Mouse (Mus musculus) right cerebral cortex, postnatal 36 days (tissue): ENCODE measurements around the gene Cux1.
"Not testable (repeated sequence)": the region's sequence is repeated elsewhere in the genome, so short reads cannot be mapped to it uniquely, and the experiment has no call there.

ENCODE experiments used
- DNase-seq, 2 experiments: peaks; one replicate each; pipeline ENCODE4 v3.0.0; 2022; ENCODE audit warnings: low spot score in 2 of 2, mixed read lengths in 1 of 2

Gene Cux1

DNA sequence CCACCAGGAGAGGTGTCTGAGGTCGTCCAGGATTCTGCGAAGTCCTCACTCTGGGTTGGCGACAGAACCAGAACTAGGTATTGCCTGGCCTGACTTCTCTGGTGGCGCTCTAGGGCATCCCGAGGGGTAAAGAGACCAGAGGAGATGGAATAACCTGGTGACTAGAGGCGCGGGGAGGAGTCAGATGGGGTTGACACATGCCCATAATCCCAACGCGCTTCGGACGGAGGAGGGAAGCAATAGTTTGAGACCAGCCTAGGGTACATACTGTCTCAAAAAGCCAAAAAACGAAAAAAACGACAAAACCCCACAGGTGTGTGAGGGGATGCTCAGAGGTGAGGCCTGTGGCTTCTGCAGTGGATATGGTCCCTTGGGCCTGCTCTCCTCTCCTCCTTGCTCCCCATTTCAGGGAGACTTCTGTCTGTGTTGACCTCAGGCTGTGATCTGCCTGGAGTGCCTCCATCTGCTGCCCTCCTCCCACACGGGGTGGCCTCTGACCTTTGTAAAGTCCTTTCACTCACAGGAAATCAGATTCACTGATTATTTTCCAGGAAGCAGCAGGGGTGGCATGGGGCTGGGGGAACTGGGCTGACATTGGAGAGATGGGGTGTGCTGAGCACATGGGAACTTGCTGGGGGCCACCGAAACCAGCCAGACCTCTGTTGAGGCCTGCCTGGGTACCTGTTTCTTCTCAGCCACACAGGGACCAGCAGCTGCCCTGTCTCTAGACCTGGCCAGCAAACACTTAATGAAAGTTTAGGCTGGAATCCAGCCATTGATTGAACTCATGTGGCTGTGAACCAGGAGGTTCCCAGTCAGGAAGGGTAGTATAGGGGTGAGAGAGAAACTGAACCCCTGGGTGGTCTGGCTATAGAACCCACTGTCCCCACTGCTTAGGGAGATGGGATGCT lies 321.5 kb downstream of the Cux1 start:
- no peak for DNase-seq

DNA sequence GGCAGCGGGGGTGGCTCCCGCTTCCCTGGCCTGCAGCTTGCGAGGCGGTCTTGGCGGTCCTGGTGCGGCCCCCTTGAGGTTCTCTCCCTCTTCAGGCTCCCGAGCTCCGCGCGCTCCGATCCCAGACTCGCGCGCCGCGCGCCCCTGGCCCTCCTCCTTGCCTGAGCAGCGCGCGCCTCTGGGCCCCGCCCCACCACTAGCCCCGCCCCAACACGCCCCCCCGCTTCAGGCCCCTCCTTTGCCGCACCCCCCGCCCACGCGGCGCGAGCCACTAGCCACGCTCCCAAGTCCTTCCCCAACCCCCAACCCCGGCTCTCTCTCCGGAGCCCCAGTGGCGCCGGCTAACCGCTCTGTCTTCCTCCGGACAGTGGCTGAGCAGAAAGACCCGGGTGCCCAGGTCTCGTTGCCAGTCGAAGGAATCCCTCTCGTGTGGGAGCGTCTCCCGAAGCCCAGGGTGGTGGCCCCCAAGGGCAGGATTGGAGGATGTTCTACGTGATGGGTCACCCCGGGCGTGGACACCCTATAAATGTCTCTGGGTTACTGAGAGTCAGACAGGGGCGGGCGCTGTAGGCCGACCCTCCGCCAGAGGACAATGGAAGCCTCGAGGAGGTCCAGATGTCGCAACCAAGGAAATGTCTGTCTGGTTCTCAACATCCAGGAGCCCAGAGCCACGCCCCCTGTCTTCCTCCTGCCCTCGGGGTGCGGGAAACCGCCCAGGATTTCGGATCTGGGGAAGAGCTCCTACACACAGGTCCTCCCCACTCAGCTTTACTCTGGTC lies 322.3 kb downstream of the Cux1 start:
- DNase-seq, result peak; percentile 80 to 82

DNA sequence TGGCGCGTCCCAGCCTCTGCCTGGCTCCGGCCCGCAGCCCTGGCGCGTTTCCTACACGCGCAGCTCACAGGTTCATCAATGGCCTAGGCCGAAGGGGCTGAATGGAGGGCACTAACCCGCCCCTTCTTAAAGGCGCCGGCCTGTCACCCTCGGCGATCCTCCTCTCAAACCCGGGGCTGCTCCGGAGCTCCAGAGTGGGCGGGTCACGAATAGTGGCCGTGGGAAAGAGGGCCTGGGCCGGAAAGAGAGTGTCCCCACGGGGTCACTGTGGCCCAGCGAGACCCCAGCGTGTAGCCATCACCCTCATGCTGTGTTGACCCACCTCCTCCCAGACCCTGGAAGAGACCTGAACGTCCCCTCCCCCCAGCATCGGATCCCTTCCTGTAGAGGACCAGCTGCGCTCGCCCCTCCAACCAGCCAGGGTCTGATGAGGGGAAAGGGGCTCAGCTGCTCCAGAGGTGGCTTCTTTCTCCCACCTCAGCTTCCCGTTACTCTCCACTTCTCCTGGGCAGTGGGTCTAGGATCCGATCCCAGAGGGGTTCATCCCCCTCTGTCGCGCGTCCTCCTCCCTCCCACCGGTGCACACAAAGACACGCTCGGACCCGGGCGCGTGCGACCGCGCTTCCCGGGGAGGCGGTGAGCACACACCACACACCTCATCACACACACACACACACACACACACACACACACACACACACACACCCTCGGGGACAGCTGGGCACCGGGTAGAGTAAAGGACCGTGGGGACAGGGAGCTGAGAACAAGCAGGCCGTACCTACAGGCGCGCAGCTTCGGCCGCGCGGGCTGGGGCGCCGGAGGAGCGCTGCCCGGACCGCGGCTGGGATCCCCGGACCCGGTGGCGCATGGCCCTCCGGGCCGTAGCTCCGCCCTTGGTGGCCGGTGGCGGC lies 323.2 kb downstream of the Cux1 start:
- no peak for DNase-seq

DNA sequence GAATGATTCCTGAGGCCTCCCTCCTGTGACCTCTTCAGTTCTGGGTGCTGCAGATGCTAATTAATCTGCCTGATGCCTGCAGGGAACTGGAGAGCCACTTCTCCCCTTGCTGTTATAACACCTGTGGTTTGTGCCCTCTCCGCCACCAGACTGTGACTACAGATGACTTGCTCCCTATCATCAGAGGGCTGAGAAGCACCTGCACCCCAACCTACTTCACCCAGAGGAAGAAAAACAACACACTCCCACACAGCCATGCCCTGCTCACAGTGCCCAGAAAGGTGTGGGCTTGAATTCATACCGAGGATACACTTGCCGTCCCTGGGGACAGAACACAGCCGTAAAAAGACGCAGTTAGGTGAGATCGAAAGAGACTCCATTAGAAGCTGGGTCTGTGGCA lies 326.1 kb downstream of the Cux1 start:
- DNase-seq, result no peak

DNA sequence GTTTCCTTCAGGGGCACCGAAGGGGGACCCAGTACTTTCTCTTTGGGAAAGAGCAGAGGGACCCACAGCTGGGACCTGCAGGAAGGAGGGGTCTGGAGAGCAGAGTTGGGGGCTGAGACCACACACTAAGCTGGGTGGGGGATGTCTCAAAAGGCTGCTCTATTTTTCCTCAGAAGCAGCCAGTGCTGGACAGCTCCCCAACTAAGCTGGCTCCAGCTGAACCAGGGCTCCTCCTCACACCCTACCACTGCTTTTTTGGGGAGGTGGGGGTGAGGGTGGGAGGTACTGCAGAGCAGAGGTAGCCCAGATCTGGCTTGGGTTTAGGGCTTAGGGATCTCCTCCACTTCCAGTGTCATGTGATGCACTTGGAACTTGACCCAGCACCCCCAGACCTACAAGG lies 326.9 kb downstream of the Cux1 start:
- DNase-seq, result no peak

DNA sequence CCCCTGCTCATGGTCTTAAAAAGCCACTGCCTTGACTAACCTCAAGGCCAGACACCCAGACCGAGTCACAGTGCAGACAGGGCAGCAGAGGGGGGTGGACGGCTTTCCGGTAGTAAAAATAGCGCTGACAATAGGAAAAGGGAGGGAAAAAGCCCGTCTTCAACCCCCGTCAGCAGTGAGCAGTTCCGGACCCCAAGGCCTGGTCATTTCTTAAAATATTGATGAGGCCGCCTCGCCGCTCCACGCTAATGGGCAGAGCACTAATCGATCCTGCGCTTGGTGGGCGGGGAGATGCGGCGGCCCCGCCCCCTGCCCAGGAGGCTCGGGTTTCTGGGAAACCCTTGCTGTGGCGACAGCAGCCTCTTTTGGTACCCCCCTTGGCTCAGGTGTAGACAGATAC lies 329.7 kb downstream of the Cux1 start:
- no peak for DNase-seq

DNA sequence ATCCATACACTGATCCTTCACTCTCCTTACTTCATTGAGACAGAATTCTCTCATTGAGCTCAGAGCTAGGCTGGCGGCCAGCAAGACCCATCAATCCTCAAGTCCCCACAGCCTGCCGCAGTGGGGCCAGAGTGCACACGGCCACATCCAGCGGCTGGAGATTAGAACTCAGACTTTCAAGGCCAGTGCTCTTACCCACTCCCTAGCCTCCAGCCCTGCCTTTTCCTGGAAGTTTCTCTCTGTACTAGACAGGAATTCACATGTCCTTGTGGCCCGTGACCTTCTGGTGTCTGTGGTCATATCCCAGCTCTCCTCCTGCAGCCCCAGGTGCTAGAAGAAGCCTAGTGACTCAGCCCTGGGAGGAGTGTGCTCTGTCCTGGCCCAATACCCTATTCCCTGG lies 330.7 kb downstream of the Cux1 start:
- no peak for DNase-seq

DNA sequence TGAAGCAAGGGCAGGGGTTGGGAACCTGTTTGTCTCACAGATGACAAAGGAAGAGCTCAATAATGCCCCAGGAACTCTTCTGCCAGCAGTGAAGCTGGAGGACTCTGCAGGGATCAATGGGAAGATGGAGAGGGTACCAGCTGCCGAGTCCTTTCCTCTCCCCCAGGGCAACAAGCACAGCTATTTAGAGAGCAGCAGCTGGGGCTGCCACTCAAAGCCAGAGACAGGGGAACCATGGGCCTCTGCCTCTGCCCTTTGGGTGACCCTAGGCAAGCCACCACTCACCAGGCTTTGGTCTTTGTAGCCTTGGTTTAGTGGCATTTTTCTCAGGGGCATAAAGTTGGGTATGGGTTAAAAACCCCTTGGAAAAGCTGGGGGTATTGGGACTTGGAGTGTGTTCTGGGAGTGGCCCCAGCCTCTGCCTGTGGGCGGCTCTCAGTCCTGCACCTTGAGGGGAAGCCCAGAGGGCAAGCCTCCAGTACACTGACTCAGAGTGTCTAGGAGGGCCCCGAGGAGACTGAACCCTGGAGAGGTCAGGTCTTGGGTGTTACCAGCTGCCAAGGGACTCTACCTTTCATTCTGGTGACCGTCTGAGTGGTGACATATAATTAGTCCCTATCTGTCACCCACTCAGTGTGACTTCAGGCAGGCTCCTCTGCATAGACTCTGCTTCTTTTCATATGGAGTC lies 336.8 kb downstream of the Cux1 start:
- no peak for DNase-seq

DNA sequence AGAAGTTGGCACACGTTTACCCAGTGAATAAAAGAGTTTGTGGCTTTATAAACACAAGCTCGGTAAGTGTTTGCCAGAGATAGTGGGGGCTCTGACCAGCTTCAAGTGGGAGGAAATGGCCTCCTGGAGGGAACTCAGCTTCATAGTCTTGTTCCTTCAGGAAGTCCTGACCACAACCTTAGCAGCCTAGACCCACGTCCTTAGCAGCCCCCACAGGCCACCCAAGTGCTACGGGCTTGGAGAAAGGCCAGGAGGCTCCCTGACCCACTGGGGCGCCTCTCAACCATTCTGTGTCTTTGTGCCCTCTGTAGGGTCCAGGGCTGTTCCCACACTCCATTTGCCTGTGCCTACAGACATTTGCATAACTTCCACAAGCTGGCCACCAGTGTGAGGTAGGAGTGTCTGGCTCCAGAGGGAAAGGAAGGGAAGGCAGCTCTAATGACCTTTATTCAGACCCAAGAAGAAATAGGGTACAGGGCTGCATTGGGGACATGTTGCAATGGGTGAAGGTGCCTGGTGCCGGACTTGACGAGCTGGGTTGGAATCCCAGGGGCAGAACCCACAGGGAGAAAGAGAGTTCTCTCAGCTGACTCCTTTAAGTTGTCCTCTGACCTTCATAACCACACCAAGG lies 340.9 kb downstream of the Cux1 start:
- no peak for DNase-seq

DNA sequence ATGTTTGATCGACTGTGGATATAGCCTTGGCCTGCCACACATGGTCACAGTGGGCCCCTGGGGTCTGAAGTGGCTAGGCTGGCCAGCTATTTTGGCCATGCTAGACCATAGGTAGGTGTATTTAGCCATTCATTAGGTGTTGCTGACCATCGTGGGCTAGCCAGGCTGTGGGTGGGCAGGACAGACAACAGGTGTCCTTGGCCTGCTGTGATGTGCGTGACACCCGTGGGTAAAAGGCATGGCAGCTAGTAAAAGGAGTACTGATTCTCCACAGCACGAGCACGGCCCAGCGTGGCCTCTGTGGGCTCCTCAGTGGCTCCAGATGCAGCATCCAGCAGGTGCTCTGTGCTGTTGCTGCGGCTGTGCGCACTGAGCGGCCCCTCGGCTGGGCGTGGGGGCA lies 348.7 kb downstream of the Cux1 start:
- no peak for DNase-seq

DNA sequence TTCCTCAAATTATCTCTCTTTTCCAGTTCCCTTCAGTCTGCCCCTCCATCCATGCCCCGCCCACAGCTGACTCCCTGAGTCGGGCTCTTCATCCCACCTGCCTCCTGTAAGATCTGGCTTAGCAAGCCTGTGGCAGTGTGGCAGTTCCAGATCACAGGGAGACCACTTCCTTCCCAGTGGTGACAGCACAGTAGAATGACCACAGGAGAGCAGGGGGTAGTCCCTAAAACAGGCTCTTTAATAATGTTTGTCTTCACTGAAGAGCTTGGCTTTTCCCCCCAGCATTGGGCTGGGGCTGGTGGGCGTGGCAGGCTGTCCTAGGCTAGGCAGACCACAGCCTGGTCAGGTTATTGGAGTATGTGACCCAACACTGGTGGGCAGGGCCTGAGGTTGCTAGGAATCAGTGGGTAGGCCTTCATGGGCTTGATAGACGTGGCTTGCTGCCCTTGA lies 349.3 kb downstream of the Cux1 start:
- no peak for DNase-seq

DNA sequence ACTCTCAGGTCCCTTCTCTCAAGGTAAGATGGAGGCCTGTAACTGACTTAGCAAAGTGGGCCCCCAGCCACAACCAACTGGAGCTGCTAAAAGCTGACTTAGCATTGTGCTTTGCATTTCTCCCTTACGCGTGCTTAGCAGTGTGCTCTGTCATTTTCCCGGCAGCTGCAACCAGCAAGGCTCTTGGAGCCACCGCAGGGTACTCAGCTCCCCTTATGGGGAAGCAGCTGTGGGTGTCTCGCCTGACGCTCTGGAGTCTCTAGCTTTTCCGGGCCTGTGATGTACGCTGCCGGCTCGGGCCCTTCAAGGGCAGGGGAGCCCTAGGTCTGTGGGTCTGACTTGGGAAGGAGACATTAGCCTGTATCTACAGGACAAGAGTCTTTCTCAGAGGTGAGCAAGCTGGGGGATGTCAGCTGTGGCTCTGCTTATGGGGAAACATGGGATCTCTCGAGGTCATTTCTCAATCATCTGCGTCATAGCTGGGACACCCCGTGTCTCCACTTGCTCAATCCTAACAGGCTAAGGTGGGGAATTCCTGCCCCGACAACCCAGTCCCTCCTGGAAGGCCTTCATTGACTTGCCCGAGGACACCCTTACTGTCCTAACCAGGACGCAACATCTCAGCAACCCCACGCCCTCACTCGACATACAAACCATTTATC lies 350.2 kb downstream of the Cux1 start:
- DNase-seq, result no peak

DNA sequence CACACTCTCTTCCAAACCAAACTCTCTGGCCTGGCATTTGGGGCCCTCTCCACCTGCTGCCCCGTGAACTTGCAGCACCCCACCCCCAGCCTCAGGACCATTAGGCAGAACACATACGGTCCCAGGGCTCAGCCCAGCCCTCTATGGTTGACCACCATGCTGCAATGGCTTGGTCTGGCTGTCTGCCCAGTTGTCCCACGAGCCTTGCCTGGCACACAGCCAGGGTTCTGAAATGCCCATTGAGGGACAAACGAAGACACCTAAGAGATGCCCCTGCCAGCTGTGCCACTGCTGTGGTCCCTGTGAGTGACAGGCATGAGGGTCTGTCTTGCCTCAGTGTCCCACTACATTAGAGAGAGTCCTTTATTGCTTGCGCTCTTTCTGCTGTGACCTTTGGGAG lies 351.3 kb downstream of the Cux1 start:
- no peak for DNase-seq

DNA sequence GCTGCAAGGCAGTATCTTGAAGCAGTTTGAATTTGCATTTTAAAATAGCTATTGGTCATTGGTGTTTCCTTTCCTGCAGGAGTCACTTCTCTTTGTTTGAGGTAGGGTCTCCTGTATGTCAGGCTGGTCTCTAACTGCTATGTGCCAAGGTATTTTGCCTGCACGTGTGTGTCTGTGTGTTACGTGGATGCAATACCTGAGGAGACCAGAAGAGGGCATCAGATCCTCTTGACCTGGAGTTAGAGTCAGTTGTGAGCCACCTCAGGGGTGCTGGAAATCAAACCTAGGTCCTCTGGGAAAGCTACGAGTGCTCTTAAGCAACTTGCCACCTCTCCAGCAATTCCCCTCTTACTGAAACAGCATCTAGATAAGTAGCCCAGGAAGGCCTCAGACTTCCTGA lies 352.1 kb downstream of the Cux1 start:
- DNase-seq, result no peak

DNA sequence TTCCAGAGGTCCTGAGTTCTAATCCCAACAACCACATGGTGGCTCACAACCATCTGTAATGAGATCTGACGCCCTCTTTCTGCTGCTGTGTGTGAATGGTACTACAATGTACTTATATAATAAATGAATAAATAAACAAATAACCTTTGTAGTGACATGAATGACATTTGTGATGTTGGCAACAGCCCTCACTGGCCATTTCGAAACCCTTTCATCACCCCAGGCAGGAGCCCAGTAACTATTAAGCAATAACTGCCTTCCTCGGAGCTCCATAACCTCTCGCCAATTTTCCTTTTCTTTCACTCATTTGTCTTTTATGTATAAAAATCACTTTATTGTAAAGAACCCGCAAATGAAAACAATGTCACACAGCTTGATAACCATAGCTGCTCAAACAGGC lies 353.6 kb downstream of the Cux1 start:
- no peak for DNase-seq

DNA sequence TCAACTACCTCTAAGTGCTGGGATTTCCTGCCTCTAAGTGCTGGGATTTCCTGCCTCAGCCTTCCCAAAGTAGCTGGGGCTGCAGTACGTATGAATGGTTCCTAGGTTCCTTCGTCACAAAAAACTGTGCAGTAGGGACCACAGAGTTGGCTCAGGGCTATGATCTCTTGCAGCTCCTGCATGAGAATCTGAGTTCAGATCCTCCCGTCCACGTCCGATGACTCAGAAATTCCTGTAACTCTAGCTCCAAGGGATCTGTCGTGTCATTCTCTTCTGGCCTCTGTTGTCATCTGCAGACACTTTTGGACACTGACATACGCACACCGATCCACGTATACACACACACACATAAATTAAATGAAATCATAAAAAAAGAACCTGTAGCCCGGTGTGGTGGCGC lies 354.6 kb downstream of the Cux1 start:
- no peak for DNase-seq

DNA sequence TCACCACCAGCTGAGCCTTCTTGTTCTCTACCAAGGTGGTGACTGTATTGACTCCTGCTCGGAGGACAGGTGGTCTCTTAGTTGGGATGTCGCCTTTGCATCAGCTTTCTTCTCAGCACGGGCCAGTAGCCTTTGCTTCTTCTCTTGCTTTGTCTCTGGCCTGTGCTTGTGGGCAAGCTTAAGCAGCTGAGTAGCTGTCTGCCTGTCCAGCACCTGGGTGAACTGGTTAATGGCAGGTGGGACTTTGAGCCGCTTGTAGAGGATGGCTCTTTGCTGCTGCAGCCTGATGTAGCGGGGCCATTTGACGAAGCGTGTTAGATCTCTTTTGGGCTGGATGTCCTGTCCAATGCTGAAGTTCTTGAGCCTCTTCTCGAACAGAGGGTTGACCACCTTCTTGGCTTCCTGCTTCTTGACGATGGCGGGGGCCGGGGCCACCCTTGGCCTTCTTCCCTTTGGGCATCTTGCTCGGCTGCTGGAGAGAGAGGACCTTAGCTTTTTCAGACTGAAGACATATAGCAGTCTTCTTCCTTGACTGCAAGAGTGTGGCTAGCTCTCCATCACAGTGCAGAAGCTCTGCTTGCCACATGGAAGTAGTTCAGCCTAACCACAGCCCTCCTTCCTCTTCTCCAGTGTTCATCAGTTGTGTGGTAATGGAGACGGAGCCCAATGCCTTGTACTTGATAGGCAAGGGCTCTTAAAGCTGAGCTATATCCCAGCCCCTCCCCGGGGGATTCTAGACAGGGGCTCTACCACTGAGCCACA lies 355.8 kb downstream of the Cux1 start:
- not testable (repeated sequence) for DNase-seq

DNA sequence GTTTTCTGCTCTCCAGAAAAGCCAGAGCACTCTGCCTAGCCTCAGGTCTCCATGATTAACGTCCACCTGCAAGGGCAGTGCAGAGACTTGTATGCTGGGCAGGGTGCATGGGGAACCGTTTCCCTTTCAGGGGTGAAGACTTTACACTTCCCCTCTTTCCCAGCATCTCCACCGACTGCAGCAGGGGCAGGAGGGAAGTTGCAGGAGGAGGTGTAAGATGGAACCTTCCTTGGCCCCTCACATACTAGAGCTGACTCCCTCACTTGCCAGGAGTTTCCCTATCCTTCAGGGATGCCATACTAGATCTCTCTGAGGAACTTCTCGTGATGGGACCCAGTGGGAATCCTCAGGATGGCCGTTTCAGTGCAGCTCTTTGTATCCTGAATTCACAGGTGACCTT lies 356.7 kb downstream of the Cux1 start:
- no peak for DNase-seq

DNA sequence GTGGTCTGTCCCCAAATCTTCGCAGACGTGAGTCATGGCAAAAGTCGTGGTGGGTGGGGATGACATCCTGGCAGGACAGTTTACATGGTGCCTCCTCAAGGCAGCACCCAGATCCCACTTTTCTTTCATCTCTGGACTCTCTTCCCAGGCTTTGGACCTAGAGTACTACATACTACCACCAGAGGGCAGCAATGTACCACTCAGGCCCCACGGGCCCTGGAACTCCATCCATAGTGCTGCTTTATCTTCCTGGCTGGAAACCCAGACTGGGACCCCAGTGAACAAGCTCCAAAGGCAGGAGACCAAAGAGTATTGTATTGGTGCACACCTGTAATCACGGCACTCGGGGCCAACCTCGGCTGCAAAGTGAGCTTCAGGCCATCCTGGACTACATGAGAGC lies 365.5 kb downstream of the Cux1 start:
- DNase-seq, result peak; percentile 30 to 47

DNA sequence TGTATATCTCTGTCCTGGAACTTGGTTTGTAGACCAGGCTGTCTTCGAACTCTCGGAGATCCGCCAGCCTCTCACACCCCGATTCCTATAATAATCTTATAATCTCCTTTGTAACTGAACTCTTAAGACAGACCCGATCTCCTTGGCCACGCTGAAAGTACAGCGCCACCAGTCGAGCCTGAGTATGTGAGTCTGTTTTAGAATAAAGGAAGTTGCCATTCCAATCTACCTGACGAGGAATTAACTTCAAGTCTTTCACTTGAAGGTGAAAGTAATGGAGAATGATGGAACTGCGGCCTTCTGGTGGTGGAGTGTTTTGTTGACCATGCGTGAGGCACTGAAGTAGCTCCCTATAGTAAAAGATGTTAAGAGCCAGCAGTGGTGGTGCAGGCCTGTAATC lies 367.8 kb downstream of the Cux1 start:
- DNase-seq, result no peak
